Mouse (Mus musculus) limb, embryonic 14.5 days (tissue): Measurements from ENCODE around the gene Scube2. TPM values are rescaled to one million over a fixed set of nuclear protein-coding genes. Genes with fewer than 3 reads are reported as not detected.
A peak's percentile ranks its signal among the peaks of the same experiment; 100 is the strongest.

Experiments
- ATAC-seq: fragments of 200-750 bp; cut with Nextera tagmentation; 2 replicates; pipeline ENCODE4 v1.8.0; 2017; ENCODE audit warnings: low read depth, moderate number of reproducible peaks, moderate TSS enrichment; ENCODE audit not compliant: low FRiP score
- DNase-seq: peaks from one replicate; pipeline ENCODE4 v3.0.0-alpha.2; 2015; ENCODE audit warnings: low spot score
- H3K27ac ChIP-seq: fragments of 300-500 bp; sonication (generic); replicated peaks from 2 replicates; pipeline ENCODE4 v1.5.1; 2014; ENCODE audit warnings: low read depth, mild to moderate bottlenecking, low read length, moderate library complexity, mixed read lengths
- H3K27me3 ChIP-seq: fragments of 300-500 bp; sonication (generic); 2 replicates; pipeline ENCODE4 v1.6.1; 2014; ENCODE audit warnings: low read length, mixed read lengths; ENCODE audit not compliant: control insufficient read depth, insufficient read depth
- H3K36me3 ChIP-seq: fragments of 300-500 bp; sonication (generic); 2 replicates; pipeline ENCODE4 v1.6.1; 2014; ENCODE audit warnings: mild to moderate bottlenecking, low read length, moderate library complexity, mixed read lengths; ENCODE audit not compliant: control insufficient read depth, insufficient read depth
- H3K4me1 ChIP-seq: fragments of 300-500 bp; sonication (generic); 2 replicates; pipeline ENCODE4 v1.6.1; 2014; ENCODE audit warnings: antibody characterized with exemption, low read length, mixed read lengths; ENCODE audit not compliant: control insufficient read depth, insufficient read depth
- H3K4me2 ChIP-seq: fragments of 300-500 bp; sonication (generic); replicated peaks from 2 replicates; pipeline ENCODE4 v1.6.1; 2014; ENCODE audit warnings: low read depth, mild to moderate bottlenecking, low read length, moderate library complexity; ENCODE audit not compliant: severe bottlenecking
- H3K4me3 ChIP-seq: fragments of 300-500 bp; sonication (generic); replicated peaks from 2 replicates; pipeline ENCODE4 v1.5.1; 2014; ENCODE audit warnings: low read length
- H3K9ac ChIP-seq: fragments of 300-500 bp; sonication (generic); 2 replicates; pipeline ENCODE4 v1.6.1; 2014; ENCODE audit warnings: mild to moderate bottlenecking, low read depth, low read length, moderate library complexity; ENCODE audit not compliant: severe bottlenecking
- H3K9me3 ChIP-seq: fragments of 300-500 bp; sonication (generic); 2 replicates; pipeline ENCODE4 v1.6.1; 2016; ENCODE audit warnings: low read length; ENCODE audit not compliant: control insufficient read depth
- POLR2A ChIP-seq: fragments of 200-500 bp; IDR thresholded peaks from 2 replicates; pipeline ENCODE4 v1.8.0; 2012; ENCODE audit warnings: inconsistent platforms, mild to moderate bottlenecking, moderate library complexity, borderline replicate concordance; ENCODE audit not compliant: insufficient read depth, insufficient read length; ENCODE audit errors: extremely low read depth
- WGBS: fragments of 180-500 bp; shearing (Covaris S2); extraction: QIAGEN DNeasy Blood & Tissue Kit; methylation state at CpG from one replicate; pipeline ENCODE4 v1.1.7; 2014; 5-methylcytosine and 5-hydroxymethylcytosine counted together
- polyA plus RNA-seq, 2 experiments: library from polyadenylated mRNA; depleted of rRNA in 1 of 2; stranded (reverse) in 1 of 2; unstranded in 1 of 2; fragments of >200 nt; fragmentation: Nextera tagmentation in 1 of 2; extraction: Ambion mirVana in 1 of 2; gene quantifications; 2 replicates each; pipeline versions ENCODE4 v1.2.1 to v1.2.3; 2012 to 2014

Scube2 gene
- polyA plus RNA-seq, 2 experiments = 5.2 to 11.7 TPM

DNA sequence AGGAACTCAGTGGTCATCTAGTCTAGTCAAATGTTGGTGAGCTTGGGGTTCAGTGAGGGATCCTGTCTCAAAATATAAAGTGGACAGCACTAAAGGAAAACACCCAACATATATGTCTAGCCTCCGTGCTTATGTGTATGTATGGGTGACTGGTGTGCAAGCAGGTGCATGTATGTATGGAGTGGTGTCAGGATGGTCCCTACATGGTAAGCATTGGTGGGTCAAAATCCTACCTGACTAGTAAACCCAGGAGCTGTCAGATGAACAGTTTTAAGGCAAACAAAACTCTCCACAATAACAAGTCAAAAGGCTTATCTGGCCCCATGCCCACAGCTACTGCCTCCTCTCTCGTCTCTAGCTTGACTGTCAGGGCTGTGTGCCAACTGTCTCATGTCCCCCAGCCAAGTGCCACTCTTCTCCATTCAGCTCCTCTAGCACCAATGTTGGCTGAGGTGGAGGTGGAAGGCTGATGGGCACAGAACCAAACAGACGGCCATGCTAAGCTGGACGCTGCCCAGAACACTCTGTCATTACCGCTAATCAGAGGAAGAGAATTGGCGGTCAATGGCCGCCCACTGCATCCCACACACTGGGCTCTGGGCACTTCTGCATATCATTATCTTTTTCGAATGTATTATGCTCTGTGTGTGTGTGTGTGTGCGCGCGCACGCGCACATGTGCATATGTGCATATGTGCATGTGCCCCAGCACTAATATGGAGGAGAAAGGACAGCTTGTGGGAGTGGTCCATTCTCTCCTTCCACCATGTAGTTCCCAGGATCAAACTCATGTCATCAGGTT is 23.7 kb downstream of the Scube2 start:
- no peak overlapping the region for H3K4me2 ChIP-seq
- H3K27me3 ChIP-seq = no peaks in the 10 kb centered on the region
- H3K9me3 ChIP-seq = no peaks in the 10 kb centered on the region
- no peak overlapping the region for H3K4me3 ChIP-seq
- WGBS = 90% methylated on average over 13 of the region's 13 CpGs
- no peak overlapping the region for H3K9ac ChIP-seq
- H3K4me1 ChIP-seq = peaks cover 6% of the 10 kb centered on the region
- DNase-seq = no peak
- no peak overlapping the region for H3K27ac ChIP-seq
- H3K36me3 ChIP-seq = no peaks in the 10 kb centered on the region
- TF ChIP-seq POLR2A = no peak
- no peak for ATAC-seq

DNA sequence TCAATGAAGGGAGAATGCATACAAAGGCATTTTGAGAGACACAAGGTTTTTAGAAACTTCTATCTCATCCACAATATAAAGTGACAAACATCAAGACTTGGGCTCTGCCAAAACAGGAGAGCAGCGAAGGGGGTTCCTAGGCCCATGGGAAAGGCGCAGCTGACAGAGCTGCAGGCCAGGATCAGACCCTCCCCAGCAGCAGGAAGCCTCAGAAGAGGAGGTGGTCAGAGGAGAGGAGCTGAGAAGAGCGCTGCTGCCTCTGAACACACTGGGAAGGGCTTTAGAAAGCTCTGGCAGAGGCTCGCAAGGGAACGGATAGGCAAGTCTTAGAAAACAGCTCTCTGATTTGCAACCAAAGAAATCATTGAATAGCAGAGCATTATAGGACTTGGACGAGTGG is 24.4 kb downstream of the Scube2 start:
- H3K27me3 ChIP-seq = no peaks in the 10 kb centered on the region
- H3K36me3 ChIP-seq = no peaks in the 10 kb centered on the region
- ATAC-seq = no peak
- no peak for DNase-seq
- H3K9me3 ChIP-seq = no peaks in the 10 kb centered on the region
- TF ChIP-seq POLR2A = no peak
- H3K4me2 ChIP-seq = no peak overlapping the region
- H3K4me1 ChIP-seq = peaks cover 8% of the 10 kb centered on the region
- no peak overlapping the region for H3K27ac ChIP-seq
- H3K4me3 ChIP-seq = no peak overlapping the region
- H3K9ac ChIP-seq = no peak overlapping the region
- 72% methylated on average over 6 of the region's 6 CpGs for WGBS

DNA sequence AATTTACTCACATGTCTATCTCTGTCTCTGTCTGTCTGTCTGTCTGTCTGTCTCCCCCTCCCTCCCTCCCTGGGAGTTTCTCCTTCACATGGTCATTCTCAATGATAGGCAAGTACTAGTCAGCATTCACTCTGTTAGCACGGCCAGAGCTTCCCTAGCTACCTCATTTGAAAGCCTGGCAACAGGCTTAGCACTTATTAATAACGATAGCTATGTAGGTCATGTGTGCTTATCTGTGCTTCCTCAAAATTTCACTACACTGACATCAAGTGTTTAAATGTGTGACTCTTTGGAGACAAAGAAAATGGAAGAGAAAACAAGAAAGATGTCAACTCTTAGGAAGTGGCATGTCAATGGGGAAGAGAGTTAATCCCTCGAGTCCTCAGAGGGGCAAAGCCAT is 26.9 kb downstream of the Scube2 start:
- Histone ChIP-seq H3K27ac (no peak overlapping the region), H3K4me3 (no peak overlapping the region), H3K9ac (no peak overlapping the region), H3K9me3 (no peaks in the 10 kb centered on the region), H3K4me2 (no peak overlapping the region), H3K27me3 (no peaks in the 10 kb centered on the region), H3K4me1 (peaks cover 15% of the 10 kb centered on the region), H3K36me3 (no peaks in the 10 kb centered on the region)
- TF ChIP-seq POLR2A = no peak
- 72% methylated on average over 3 of the region's 3 CpGs for WGBS
- no peak for ATAC-seq
- no peak for DNase-seq

GRCm38 (mm10) chr7:109837651-109838050 is 27.8 kb downstream of the Scube2 start:
- no peak for TF ChIP-seq POLR2A
- no peak overlapping the region for H3K27ac ChIP-seq
- H3K27me3 ChIP-seq = no peaks in the 10 kb centered on the region
- no peaks in the 10 kb centered on the region for H3K36me3 ChIP-seq
- H3K9me3 ChIP-seq = no peaks in the 10 kb centered on the region
- no peak for DNase-seq
- H3K4me1 ChIP-seq = peaks cover 15% of the 10 kb centered on the region
- no peak for ATAC-seq
- no peak overlapping the region for H3K4me3 ChIP-seq
- 49% methylated on average over 6 of the region's 6 CpGs for WGBS
- H3K4me2 ChIP-seq = no peak overlapping the region
- no peak overlapping the region for H3K9ac ChIP-seq

- no peak overlapping the region for H3K9ac ChIP-seq
- TF ChIP-seq POLR2A = no peak
- ATAC-seq (no peak), DNase-seq (peak; percentile 58)
- H3K4me1 ChIP-seq = peaks cover 15% of the 10 kb centered on the region
- no peaks in the 10 kb centered on the region for H3K36me3 ChIP-seq
- H3K27me3 ChIP-seq = no peaks in the 10 kb centered on the region
- no peak overlapping the region for H3K4me2 ChIP-seq
- H3K27ac ChIP-seq = no peak overlapping the region; the same call in 1 of the 2 replicates
- no peaks in the 10 kb centered on the region for H3K9me3 ChIP-seq
- 42% methylated on average over 6 of the region's 6 CpGs for WGBS
- no peak overlapping the region for H3K4me3 ChIP-seq
These were observed 30.6 kb downstream of the Scube2 start for GRCm38 (mm10) chr7:109834894-109835293.
